Mouse (Mus musculus) testis, adult 2 months (tissue): ENCODE measurements around the gene Krr1.

ENCODE experiments used
- CTCF ChIP-seq: fragments of 200-500 bp; IDR thresholded peaks from 2 replicates; pipeline ENCODE4 v1.5.1; 2012; ENCODE audit warnings: low read depth, mild to moderate bottlenecking, inconsistent platforms, low read length, moderate library complexity; ENCODE audit not compliant: control insufficient read depth, insufficient read depth, insufficient replicate concordance
- POLR2A ChIP-seq: fragments of 200-500 bp; IDR thresholded peaks from 2 replicates; pipeline ENCODE4 v1.6.1; 2012; ENCODE audit warnings: low read depth, mild to moderate bottlenecking, inconsistent platforms, low read length, moderate library complexity; ENCODE audit not compliant: control insufficient read depth

GRCm38 (mm10) chr10:111924716-111925488 lies 47.6 kb upstream of the Krr1 start:
- TF ChIP-seq CTCF (no peak), POLR2A (no peak)
